Mouse (Mus musculus) adrenal gland, adult (tissue): ENCODE results near the gene Trmu.

ENCODE experiments used
- DNase-seq, 2 experiments: peaks; one replicate each; pipeline ENCODE4 v3.0.0; 2022 to 2023; ENCODE audit warnings: low spot score in 1 of 2; ENCODE audit not compliant: inconsistent age in 2 of 2

The Trmu gene

DNA sequence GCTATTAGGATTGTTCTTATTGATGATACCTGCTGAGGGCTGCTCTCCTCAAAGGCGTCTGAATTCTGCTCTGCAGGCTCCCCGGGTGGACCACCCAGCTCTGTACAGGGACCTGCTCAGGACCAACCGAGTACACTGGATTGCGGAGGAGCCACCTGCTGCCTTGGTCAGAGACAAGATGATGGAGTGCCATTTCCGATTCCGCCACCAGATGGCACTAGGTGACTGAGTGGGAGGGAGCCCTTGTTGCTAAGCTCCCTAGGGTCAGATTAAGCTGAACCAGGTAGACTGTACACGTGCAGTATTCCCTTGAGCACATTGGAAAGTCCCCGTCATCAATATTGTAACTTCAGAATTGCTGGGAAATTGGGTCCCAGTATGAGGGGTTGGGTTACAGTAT, 17.2 kb downstream of the Trmu start:
- DNase-seq: peak; percentile 67 to 92

DNA sequence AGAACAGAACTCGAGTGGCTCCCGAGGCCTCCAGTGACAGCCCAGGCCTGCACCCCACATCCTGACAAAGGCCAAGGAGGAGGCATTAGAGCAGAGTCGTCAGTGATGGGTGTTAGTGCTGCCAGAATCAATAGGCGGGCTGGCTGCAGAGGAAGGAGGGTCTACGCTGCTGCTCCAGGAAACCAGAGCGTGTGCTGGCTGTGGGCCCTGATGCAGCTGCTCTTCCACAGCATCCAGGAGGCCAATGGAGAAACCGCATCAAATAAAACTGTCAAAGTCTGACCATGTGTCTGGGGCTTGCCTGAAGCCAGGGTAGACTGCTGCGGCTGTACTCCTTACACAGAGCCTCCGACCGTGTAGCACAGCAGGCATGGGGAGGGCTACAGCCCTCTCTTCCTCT, 18.0 kb downstream of the Trmu start:
- no peak for DNase-seq

DNA sequence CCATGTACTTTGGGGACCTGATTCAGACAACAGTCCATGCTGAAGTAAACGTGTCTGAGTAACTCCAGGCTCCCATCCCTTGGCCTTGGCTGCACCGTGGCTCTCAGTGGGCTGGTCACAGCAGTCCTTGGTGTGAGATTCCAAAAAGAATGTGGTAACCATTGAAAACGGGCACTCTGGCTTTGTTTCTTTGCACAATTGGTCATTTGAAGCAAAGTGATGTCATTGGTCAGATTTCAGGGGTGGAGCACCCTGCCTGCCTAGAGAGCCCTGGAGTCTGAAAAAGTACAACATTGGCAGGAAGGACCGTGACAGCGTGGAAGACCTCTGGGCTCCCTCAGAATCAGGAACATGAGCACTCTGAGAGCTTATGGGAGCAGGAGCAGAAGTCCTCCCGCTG, 20.3 kb downstream of the Trmu start:
- DNase-seq: peak in 1 of 2 experiments; percentile 71

DNA sequence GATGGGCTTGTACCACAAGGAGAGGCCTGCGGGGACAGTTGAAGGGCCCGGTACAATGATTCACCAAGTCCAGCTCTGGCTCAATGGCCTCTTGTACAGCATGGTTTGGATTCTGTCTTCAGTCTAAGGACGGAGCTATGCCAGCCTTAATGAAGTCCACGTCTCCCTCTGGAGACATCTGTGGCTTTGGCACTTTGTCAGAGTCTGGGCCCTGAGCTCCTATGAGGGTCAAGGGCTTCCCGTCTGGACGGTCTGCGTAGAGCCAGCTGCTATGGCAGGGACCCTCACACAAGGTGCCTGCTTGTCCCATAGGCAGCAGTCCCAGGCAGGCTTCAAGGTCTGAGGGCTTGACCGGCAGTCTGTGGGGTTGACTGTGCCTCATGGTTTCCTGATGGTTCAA, 21.2 kb downstream of the Trmu start:
- DNase-seq: peak in 1 of 2 experiments; percentile 76

DNA sequence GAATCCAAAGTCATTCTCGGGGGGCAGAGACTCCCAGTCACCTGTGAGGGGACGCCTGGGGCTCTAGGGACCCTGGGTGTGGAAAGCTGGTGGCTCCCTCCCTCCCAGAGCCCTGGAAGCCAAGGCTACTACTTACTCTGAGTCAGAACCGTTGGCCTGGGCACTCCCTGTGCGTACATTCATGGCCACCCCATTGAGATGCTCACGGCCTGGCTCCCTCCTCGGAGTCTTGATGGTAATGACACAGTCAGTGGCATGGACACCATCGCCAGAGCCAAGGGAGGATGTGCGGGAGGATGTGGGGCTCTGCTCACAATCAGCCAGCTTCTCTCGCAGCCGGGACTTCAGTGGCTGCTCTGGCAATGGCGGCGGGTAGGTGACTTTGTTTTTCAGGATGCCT, 21.7 kb downstream of the Trmu start:
- no peak for DNase-seq

DNA sequence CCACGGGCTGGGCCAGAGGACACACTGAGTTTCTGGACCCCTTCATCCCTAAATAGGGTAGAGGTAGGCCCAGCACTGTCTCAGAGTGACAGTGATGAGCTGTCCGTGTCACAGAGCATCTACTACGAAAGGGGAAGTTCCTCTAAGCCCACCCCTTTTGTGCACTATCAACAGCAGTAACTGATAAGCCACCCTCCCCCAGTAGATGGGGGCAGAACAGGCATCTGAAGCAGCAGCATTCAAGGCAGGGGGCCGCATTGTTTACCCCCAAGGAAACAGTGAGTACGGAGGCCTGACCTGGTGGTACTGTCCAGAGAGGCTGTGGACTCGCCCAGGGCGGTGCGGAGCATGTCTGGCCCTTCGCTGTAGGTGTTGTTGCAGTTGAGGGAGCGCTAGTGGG, 23.4 kb downstream of the Trmu start:
- no peak for DNase-seq

DNA sequence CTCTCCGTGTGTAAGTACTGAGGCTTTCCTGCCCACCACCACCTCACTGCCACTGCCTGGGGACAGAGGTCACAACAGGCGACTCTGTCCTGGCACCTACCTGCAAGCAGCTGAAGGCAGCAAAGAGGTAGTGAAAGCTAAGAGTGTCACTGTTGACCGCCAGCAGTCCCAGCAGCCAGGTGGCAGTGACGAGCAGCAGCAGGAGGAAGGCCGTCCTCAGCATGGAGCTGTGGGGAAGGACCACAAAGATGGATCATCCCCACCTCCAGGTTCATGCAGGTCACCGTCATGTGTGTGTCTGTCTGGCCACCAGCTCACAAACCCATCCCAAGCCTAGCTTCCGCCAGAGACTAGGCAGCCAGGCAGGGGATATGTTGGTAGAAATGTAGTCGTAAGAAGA, 24.7 kb downstream of the Trmu start:
- peak in 1 of 2 experiments; percentile 34 for DNase-seq

DNA sequence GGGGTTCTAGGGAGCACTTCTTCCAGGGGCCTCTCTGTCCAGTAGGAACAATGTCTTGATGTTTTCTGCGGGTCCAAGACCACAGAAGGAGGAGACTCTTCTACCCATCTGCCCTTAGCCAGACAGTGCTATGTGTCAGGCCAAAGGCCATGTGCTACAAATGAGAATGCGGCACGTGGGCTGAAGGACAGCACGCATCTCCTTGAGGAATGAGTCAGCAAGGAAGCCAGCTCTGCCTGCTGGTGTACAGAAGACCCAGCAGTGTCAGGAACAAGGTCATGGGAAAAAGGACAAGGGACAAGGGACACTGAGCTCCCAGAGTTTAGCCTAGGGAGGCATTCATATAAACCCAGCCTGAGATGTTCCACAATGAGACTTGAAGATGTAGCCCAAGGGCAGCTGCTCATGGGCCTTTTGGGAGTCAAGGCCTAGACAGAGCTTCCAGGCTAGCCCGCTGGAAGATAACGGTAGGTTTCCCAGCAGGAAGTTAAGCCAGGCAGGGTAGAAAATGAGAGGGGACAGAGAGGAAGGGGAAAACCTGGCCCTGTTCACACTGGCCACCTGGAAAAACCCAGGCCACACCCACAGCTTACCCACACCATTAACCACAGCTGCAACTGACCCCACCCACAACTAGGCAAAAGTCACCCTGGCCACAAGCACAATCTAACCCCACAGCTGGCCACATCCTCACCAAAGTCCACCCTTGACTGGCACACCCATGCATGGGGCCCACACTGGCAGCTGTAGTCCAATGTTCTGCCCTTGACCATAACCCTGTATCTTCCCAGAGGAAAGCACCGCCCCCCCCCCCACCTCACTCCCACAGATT, 29.8 kb downstream of the Trmu start:
- peak; percentile 87 for DNase-seq

DNA sequence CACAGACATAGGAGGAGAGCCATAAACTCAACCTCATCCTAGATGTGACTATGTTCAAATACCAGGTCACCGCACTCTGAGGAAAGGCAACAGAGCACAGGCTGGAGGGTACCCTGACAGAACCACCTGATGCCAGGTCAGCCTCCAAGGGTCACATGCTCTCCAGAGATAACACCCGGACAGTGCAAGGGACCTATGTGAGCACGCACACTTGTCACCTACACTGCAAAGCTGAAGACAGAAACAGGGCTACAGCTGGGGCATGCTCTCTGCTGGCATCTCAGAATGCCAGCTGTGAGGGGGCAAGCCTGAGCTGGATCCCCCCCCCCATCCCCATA, 30.3 kb downstream of the Trmu start:
- peak in 1 of 2 experiments; percentile 40 for DNase-seq

DNA sequence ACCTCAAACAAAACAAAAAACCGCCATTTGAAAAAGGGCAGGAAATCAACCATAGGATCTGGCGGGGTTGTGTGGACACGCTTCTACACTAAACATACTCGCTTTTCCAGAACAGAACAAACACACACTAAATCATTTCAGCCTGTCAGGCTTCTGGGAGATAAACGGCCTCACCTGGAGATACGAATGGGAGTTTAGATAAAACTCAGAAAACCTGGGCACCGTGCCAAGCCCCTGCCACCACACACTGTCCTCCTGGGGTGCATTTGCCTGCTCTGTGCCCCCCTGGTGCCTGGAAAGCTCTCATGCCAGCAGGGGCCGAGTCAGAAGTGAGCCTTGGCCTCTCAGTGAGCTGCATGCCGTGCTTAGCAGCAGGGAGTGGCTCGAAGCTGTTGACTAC, 30.8 kb downstream of the Trmu start:
- DNase-seq: peak; percentile 57 to 64

DNA sequence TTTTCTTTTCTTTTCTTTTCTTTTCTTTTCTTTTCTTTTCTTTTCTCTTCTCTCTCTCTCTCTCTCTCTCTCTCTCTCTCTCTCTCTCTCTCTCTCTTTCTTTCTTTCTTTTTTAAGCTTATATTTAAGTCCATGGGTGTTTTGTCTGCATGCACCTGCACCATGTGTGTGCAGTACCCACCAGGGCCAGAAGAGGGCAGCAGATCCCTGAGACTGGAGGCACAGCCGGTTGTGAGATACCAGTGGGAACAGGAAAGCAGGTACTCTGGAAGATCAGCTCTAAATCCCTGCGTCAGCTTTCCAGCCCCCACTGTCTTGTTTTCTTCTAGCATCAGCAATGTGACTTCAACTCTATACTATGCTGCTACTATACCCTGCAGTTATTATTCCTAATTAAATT, 34.5 kb downstream of the Trmu start:
- DNase-seq: peak in 1 of 2 experiments; percentile 80

DNA sequence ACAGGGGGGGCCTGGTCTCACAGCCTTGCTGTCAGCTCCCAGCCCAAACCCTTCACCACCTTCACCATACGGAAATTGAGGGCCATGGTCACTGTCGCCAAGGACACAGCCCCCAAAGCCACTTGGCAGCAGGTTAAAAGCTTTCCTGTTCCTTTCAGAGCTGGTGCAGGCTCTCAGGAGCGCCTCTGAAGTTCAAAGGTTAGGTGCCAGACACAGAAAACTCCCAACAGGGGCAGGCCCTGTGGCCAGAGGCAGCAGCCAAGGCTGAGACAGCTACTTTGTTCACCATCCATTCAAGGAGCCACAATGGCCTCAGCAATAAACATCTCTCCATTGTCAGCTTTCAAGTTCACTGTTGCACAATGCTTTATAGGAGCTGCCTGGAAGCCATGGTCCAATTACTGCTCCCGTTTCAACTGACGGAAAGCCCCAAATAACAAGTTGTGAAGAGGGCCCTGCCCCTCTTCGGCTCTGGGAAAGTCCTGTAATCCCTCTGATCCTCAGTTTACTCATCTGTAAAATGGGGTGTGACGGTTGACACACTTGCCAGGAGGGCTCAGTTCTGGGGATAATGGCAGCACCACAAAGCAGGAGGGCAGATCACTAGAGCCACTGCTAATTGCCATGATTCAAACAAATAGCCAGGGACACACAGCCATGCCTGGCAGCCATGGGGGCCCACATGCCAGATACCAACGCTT, 40.2 kb downstream of the Trmu start:
- DNase-seq: peak in 1 of 2 experiments; percentile 69

DNA sequence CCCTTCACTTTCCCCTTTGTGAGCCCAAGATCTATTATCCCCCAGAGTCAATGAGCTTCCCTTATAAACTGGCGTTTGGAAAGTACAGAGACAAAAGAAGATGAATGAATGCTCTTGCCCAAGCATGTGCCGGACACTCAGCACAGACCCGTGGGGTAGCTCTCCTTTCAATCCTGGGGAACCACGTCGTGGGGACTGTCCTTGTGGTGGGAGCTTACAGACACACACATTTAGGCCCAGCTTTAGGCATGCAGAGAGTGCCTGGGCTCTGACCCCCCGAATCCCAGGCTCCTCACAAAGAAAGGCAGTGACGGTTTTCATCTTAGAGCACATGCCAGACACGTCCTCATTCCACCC, 40.8 kb downstream of the Trmu start:
- no peak for DNase-seq

DNA sequence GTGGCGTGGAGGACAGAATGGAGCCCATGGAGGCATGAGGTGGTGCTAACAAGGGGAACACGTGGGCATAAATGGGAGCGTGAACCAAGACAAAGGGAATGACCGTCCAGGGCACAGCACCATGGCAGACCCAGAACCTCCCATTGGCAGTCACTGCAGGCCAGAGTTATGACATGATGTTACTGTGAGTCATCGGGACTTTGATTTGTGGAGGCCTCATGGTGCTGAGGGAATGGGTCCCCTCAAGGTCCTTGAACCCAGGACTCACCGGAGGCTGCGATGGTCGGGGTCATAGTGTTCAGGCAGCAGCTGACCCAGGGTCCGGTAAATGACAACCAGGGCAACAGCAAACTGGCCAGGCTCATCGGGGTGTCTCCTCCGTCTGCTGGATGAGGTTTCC, 42.7 kb downstream of the Trmu start:
- DNase-seq: peak; percentile 72 to 83

DNA sequence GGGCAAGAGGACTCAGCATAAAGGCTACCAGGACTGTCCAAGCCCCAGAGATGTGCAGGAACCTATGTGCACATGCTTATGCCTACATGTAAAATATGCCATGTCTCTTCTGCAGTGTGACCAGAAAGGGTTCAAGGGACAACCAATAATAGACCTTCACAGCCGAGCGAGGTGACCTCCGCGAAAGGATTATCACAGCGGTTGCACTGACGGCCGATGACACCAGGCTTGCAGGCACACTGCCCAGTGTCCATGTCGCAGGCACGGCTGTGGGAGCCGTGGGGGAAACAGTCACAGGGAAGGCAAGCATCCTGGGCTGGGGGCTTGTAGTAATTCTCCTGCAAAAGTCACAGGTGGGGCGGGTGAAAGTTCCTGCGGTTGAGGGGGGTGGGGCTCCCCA, 49.0 kb downstream of the Trmu start:
- peak in 1 of 2 experiments; percentile 67 for DNase-seq

DNA sequence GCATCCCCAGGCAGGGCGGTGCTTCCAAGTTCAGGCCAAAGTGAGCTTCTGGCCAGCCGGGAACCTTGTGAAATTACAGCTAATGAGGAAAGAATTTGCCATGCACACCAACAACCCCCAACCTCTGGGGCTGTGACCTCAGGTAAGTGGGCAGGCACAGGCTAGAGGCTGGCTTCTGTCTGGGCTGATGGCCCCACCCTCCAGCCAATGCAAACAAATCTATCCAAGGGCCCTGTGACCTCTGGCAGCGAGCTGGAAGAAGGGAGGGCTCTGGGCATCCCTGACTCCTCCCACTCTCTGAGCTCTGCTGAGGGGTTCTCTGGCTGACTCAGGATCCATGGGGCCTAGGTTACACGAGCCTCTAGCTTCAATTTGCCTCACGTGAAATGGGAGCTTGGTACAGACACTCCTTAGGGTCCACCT, 56.5 kb downstream of the Trmu start:
- DNase-seq: peak in 1 of 2 experiments; percentile 69
